Comparison of ENCODE assay signal across 30 mouse cellular contexts in genomic region chr12:31546061-31546460, GRCm38 (mm10). TPM values are rescaled to one million over a fixed set of nuclear protein-coding genes. Genes with fewer than 3 reads are reported as not detected.
"Had no signal": no experiment of that assay in that cellular context is flagged by ENCODE, and none has a peak within 500 bp of the region (broad histone marks: within the 10 kb centered on the region; RNA-seq: fewer than 3 reads in every experiment).

No protein-coding gene starts in this region.

- H3K4me1 ChIP-seq: heart, embryonic 13.5 days; heart, embryonic 15.5 days; hindbrain, embryonic 13.5 days; hindbrain, embryonic 15.5 days; kidney, embryonic 15.5 days; limb, embryonic 15.5 days; liver, embryonic 12.5 days had no signal

- H3K4me2 ChIP-seq: heart, embryonic 11.5 days; heart, embryonic 13.5 days; heart, embryonic 15.5 days; hindbrain, embryonic 13.5 days; hindbrain, embryonic 15.5 days; kidney, embryonic 15.5 days; limb, embryonic 13.5 days; limb, embryonic 15.5 days; liver, embryonic 12.5 days had no signal

- H3K4me3 ChIP-seq: heart, adult 2 months; heart, embryonic 13.5 days; heart, embryonic 15.5 days; hindbrain, embryonic 13.5 days; hindbrain, embryonic 15.5 days; kidney, embryonic 15.5 days; layer of hippocampus, adult 2 months; left cerebral cortex, adult 2 months; limb, embryonic 13.5 days; limb, embryonic 15.5 days; liver, embryonic 12.5 days had no signal

- H3K9me3 ChIP-seq: heart, embryonic 13.5 days; heart, embryonic 15.5 days; hindbrain, embryonic 13.5 days; hindbrain, embryonic 15.5 days; kidney, embryonic 15.5 days; limb, embryonic 13.5 days; limb, embryonic 15.5 days; liver, embryonic 12.5 days had no signal

- DNase-seq: gastrocnemius, postnatal 14 days; gastrocnemius, postnatal 36 days; heart, adult 2 months; heart, postnatal 14 days; heart, postnatal 36 days; kidney, adult 11 months; kidney, adult 2 months; kidney, adult 9 months; kidney, postnatal 14 days; kidney, postnatal 4 days had no signal

- H3K27ac ChIP-seq: heart, adult 2 months; heart, embryonic 13.5 days; heart, embryonic 15.5 days; hindbrain, embryonic 13.5 days; hindbrain, embryonic 15.5 days; hindbrain, postnatal 0 days; kidney, embryonic 15.5 days; kidney, postnatal 0 days; layer of hippocampus, adult 2 months; left cerebral cortex, adult 2 months; limb, embryonic 13.5 days; limb, embryonic 15.5 days; liver, embryonic 12.5 days; liver, embryonic 14.5 days had no signal

- ATAC-seq: hindbrain, postnatal 0 days; intestine, embryonic 16.5 days; liver, embryonic 12.5 days had no signal

- H3K36me3 ChIP-seq: heart, embryonic 13.5 days; heart, embryonic 15.5 days; hindbrain, embryonic 13.5 days; hindbrain, embryonic 15.5 days; kidney, embryonic 15.5 days; limb, embryonic 13.5 days; limb, embryonic 15.5 days; liver, embryonic 12.5 days had no signal

- H3K27me3 ChIP-seq: heart, embryonic 13.5 days; heart, embryonic 15.5 days; hindbrain, embryonic 13.5 days; hindbrain, embryonic 15.5 days; limb, embryonic 15.5 days; liver, embryonic 12.5 days had no signal

- H3K9ac ChIP-seq: heart, embryonic 13.5 days; heart, embryonic 15.5 days; hindbrain, embryonic 13.5 days; hindbrain, embryonic 15.5 days; kidney, embryonic 15.5 days; limb, embryonic 13.5 days; limb, embryonic 15.5 days; liver, embryonic 12.5 days; liver, embryonic 14.5 days had no signal

RNA-seq across cellular contexts. Expression of gene Slc26a4, which starts 13.7 kb away (rescaled TPM):
- total RNA-seq: gastrocnemius, adult 18-20 months; gastrocnemius, adult 8-10 months; gastrocnemius, postnatal 14 days; gastrocnemius, postnatal 36 days; hematopoietic stem cell, adult 5-6 weeks; hindbrain, postnatal 0 days had no signal
- polyA plus RNA-seq: gonadal fat pad, adult 2 months; heart, adult 2 months; hindbrain, embryonic 11.5 days; hindbrain, embryonic 15.5 days; limb, embryonic 15.5 days; liver, embryonic 12.5 days; liver, embryonic 14.5 days had no signal
